Comparison of ENCODE assay signal across 20 mouse cellular contexts in the genomic region with DNA sequence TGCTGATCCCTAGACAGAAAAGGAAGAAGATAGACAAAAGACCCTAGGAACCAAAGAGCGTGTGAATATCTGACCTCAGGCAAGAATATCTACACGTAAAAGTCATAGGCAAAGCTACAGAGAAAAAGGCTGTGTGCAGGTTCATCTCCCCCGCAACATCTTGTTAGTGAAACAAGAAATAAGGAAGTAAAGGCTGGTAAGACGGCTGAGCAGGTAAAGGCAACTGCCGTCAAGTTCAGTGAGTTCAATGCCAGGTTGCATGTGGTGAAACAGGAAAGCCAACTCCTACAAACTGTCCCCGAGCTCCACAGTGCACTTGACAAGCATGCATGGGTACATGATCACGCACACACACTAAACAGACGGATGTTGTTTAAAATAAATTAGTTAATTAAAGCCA.
"Had no signal": no experiment of that assay in that cellular context is flagged by ENCODE, and none has a peak within 500 bp of the region (broad histone marks: within the 10 kb centered on the region; RNA-seq: fewer than 3 reads in every experiment).

No protein-coding gene starts in this region.

- ATAC-seq: liver, embryonic 12.5 days; midbrain, embryonic 15.5 days had no signal

- H3K9ac ChIP-seq: limb, embryonic 13.5 days; liver, embryonic 12.5 days; liver, embryonic 15.5 days; lung, embryonic 15.5 days; midbrain, embryonic 12.5 days; midbrain, embryonic 15.5 days; neural tube, embryonic 12.5 days; neural tube, embryonic 15.5 days had no signal

- H3K4me3 ChIP-seq: limb, embryonic 10.5 days; limb, embryonic 13.5 days; liver, embryonic 12.5 days; liver, embryonic 15.5 days; lung, embryonic 15.5 days; midbrain, embryonic 12.5 days; midbrain, embryonic 15.5 days; neural tube, embryonic 12.5 days; neural tube, embryonic 15.5 days had no signal

- H3K4me1 ChIP-seq: midbrain, embryonic 15.5 days; neural tube, embryonic 12.5 days had no signal

- H3K36me3 ChIP-seq: limb, embryonic 10.5 days; limb, embryonic 13.5 days; liver, embryonic 12.5 days; liver, embryonic 15.5 days; lung, embryonic 15.5 days; midbrain, embryonic 12.5 days; midbrain, embryonic 15.5 days; neural tube, embryonic 12.5 days; neural tube, embryonic 15.5 days had no signal

- H3K4me2 ChIP-seq: limb, embryonic 13.5 days; liver, embryonic 12.5 days; liver, embryonic 15.5 days; lung, embryonic 15.5 days; midbrain, embryonic 12.5 days; midbrain, embryonic 15.5 days; neural tube, embryonic 12.5 days; neural tube, embryonic 15.5 days had no signal

- H3K9me3 ChIP-seq: limb, embryonic 10.5 days; limb, embryonic 13.5 days; liver, embryonic 12.5 days; liver, embryonic 15.5 days; lung, embryonic 15.5 days; midbrain, embryonic 12.5 days; midbrain, embryonic 15.5 days; neural tube, embryonic 12.5 days; neural tube, embryonic 15.5 days had no signal

- H3K27me3 ChIP-seq: liver, embryonic 12.5 days; liver, embryonic 15.5 days; lung, embryonic 15.5 days; midbrain, embryonic 12.5 days; midbrain, embryonic 15.5 days; neural tube, embryonic 12.5 days; neural tube, embryonic 15.5 days had no signal

- DNase-seq: kidney, adult 9 months; kidney, postnatal 14 days; kidney, postnatal 4 days; liver; lung, adult 18-20 months; lung, postnatal 10 days; lung, postnatal 36 days; retina, postnatal 1 day; right cerebral cortex, postnatal 25 days; thymus, postnatal 36 days had no signal

- H3K27ac ChIP-seq: limb, embryonic 10.5 days; limb, embryonic 13.5 days; liver, embryonic 12.5 days; liver, embryonic 15.5 days; lung, embryonic 15.5 days; midbrain, embryonic 12.5 days; midbrain, embryonic 15.5 days; neural tube, embryonic 12.5 days; neural tube, embryonic 15.5 days; stomach, postnatal 0 days had no signal
